Mouse (Mus musculus): ENCODE data around the gene Ndufa8. TPM values are rescaled to one million over a fixed set of nuclear protein-coding genes. Genes with fewer than 3 reads are reported as not detected.

The Ndufa8 gene
- 10 to 100 TPM; 57.9 to 71.2 TPM for total RNA-seq (2023)

DNA sequence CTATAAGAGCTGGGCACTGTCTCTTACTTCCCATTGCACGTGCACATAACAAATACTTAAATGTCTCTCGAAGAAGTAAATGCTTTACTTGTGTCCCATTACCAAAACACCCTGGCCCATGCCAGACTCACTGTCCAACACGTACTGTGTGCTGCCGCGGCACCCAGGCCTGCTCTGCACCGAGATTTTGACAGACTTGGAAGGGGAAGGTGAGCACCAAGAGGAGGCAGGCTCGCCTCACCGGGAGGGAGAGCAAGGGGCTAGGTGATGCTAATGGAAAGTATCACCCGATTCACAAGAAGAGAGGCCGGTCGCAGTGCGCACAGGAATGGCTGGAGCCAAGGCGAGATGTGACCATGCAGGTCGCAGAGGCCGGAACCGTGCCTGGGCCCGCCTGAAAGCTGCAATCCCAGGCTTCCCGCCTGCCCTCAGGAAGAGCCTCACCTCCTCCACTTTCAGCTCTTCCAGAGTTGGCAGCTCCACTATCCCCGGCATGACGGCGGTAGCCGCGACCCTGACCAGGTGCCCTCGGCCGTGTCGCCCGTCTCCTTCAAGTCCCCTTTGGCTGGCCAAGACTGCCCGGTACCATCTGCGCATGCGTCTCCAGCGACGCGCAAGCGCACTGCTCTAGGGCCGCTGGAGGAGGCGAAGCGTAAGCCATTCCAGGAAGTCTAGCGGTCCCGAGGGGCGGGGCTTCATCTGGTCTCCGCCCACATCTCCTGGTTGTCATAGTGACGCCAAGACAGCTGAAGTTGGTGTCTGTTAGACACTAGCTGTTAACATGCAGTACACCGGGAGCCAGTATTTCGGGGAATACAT, at the start of gene Ndufa8, which contains the start of gene Morn5:
TSS of gene Ndufa8 (minus strand) at position 659 of the 819 bp plus-strand sequence.
TSS of gene Morn5 (plus strand) at position 711 of the 819 bp plus-strand sequence.

Other genes with a start within 250 kb of the Ndufa8 start
- 1 to 10 TPM in 1 of 2 experiments, under 1 TPM in 1; 0.83 to 2.2 TPM for gene Ttll11, start 69.5 kb downstream of the Ndufa8 start, total RNA-seq (2023)
- gene Morn5, start 52 bp upstream of the Ndufa8 start, total RNA-seq (2023): not detected
- under 1 TPM in 1 of 2 experiments, not detected in 1; 0.13 TPM for gene Lhx6, start 56.0 kb upstream of the Ndufa8 start, total RNA-seq (2023)
- gene Mrrf, start 87.0 kb upstream of the Ndufa8 start, total RNA-seq (2023): 1 to 10 TPM; 3.6 to 7.0 TPM
- 10 to 100 TPM; 20.3 to 22.7 TPM for gene Rbm18, start 87.4 kb upstream of the Ndufa8 start, total RNA-seq (2023)
- gene Ptgs1, start 181.0 kb upstream of the Ndufa8 start, total RNA-seq (2023): 100 to 1,000 TPM in 1 of 2 experiments, 10 to 100 TPM in 1; 91.0 to 115 TPM